Mouse (Mus musculus) adrenal gland, adult 10 weeks (tissue): ENCODE measurements around the gene Fgfbp3. TPM values are rescaled to one million over a fixed set of nuclear protein-coding genes. Genes with fewer than 3 reads are reported as not detected.

Experiments
- polyA plus RNA-seq: library from polyadenylated mRNA; stranded (reverse); fragments of 350-450 nt; fragmentation: Illumina TruSeq; extraction: RNeasy Lipid Tissue Mini Kit (QIAGEN cat#74804); gene quantifications from one replicate; pipeline ENCODE4 v1.2.3, GENCODE M21; 2014; ENCODE audit warnings: low read depth, low replicate concordance

The Fgfbp3 gene
- 6.4 TPM for polyA plus RNA-seq

GRCm38 (mm10) chr19:36919466-36919865 is at the start of gene Fgfbp3:
Gene Fgfbp3 (minus strand): TSS chr19:36919615.

DNA sequence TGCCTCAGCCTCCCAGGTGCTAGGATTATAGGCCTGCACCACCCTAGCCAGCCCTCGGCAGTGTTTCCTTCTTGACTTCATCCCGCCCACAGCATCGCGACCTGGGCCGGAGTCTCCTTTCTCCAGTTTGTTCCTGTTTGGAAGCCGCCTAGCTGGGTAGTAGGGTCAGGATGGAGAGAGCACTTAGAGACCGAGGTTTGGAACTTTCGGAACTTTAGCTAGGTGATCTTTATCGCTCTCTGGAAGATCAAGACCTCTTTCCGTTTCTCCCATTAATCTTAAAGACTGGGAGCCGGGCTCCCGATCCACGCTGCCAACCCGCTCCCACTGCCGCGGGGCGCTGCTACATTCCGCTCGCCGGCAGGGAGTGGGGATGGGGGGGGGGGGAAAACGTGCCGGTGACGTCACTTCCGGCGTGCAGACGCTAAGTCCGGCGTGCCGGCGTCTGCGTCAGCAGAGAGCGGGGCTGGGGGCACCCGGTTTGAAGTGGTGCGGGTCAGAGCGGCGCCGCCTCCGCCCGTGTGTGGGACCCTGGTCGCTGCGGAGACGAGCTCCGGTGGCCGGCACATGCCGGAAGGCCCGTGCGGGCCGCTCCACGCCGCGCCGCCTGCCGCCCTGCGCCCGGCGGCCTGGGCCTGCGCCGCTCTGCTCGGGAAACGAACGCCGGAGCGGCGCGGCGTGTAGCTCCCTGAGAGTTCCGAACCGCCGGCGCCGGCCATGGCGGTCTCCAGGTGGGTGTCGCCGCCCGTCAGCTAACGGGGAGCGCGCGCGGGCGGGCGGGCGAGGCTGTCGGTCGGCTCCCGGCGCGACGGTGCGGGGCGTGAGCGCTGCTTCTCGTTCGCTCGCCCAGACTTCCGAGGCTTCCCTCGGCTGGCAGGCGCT is 6.5 kb upstream of the Fgfbp3 start, which contains the start of gene Btaf1:
Gene Btaf1 (plus strand): TSS at position 409 of the 882 bp plus-strand sequence.

Other genes with a start within 250 kb of the Fgfbp3 start
- 13.2 TPM for gene Ppp1r3c, start 183.0 kb downstream of the Fgfbp3 start, polyA plus RNA-seq
- gene Tnks2, start 85.4 kb downstream of the Fgfbp3 start, polyA plus RNA-seq: 183 TPM
- gene Btaf1, start 6.5 kb upstream of the Fgfbp3 start, polyA plus RNA-seq: 47.7 TPM